ENCODE assay signal across 19 mouse cellular contexts in genomic region chr11:110257911-110258310, GRCm38 (mm10). TPM values are rescaled to one million over a fixed set of nuclear protein-coding genes. Genes with fewer than 3 reads are reported as not detected.
"Had no signal": no experiment of that assay in that cellular context is flagged by ENCODE, and none has a peak within 500 bp of the region (broad histone marks: within the 10 kb centered on the region; RNA-seq: fewer than 3 reads in every experiment).

No protein-coding gene starts in this region.

- H3K9me3 ChIP-seq: midbrain, embryonic 12.5 days had no signal

- H3K27ac ChIP-seq: midbrain, embryonic 10.5 days; midbrain, embryonic 12.5 days; neural tube, embryonic 13.5 days; neural tube, embryonic 15.5 days had no signal

- H3K36me3 ChIP-seq: midbrain, embryonic 10.5 days; midbrain, embryonic 12.5 days; neural tube, embryonic 13.5 days; neural tube, embryonic 15.5 days had no signal

- H3K4me3 ChIP-seq: midbrain, embryonic 10.5 days; midbrain, embryonic 12.5 days; myocyte; neural tube, embryonic 13.5 days; neural tube, embryonic 15.5 days had no signal

- H3K4me1 ChIP-seq: midbrain, embryonic 10.5 days; midbrain, embryonic 12.5 days; neural tube, embryonic 13.5 days; neural tube, embryonic 15.5 days had no signal

- ATAC-seq: midbrain, embryonic 16.5 days had no signal

- H3K4me2 ChIP-seq: lung, embryonic 14.5 days; midbrain, embryonic 12.5 days; neural tube, embryonic 13.5 days; neural tube, embryonic 15.5 days had no signal

- H3K27me3 ChIP-seq: midbrain, embryonic 12.5 days; neural tube, embryonic 13.5 days; neural tube, embryonic 15.5 days had no signal

- H3K9ac ChIP-seq: lung, embryonic 14.5 days; midbrain, embryonic 12.5 days; neural tube, embryonic 13.5 days; neural tube, embryonic 15.5 days had no signal

- DNase-seq: lung, adult 18-20 months; lung, embryonic 14.5 days; lung, postnatal 10 days; lung, postnatal 4 days; midbrain, embryonic 14.5 days; retina, postnatal 1 day; right cerebral cortex, adult 18-20 months; right cerebral cortex, postnatal 25 days; right cerebral cortex, postnatal 4 days; spleen, adult 18-20 months; thymus, adult 18-20 months; thymus, postnatal 14 days; thymus, postnatal 36 days had no signal

RNA-seq across cellular contexts. Expression of gene Abca6, which starts 6.3 kb away (rescaled TPM):
- polyA plus RNA-seq: myocyte had no signal
